Mouse (Mus musculus) testis, adult 10 weeks (tissue): ENCODE data around the gene Cd207. TPM values are rescaled to one million over a fixed set of nuclear protein-coding genes. Genes with fewer than 3 reads are reported as not detected.

Source experiments
- polyA plus RNA-seq: library from polyadenylated mRNA; stranded (reverse); fragments of 350-450 nt; fragmentation: Illumina TruSeq; extraction: RNeasy Lipid Tissue Mini Kit (QIAGEN cat#74804); gene quantifications from one replicate; pipeline ENCODE4 v1.2.3, GENCODE M21; 2014; ENCODE audit warnings: low read depth, low replicate concordance

Gene Cd207
- polyA plus RNA-seq: not detected

GRCm38 (mm10) chr6:83677757-83678156, at the start of gene Cd207:
Cd207 (minus strand) TSS chr6:83677857.

GRCm38 (mm10) chr6:83711067-83711675, 33.5 kb upstream of the Cd207 start, which contains the start of gene Vax2:
Vax2 (plus strand) TSS chr6:83711264.

GRCm38 (mm10) chr6:83656087-83656486, 21.6 kb downstream of the Cd207 start, which contains the start of gene Clec4f:
Clec4f (minus strand) TSS chr6:83656187.

Other genes starting within 250 kb of the Cd207 start
- 1.0 TPM for gene Tet3, start 218.8 kb downstream of the Cd207 start, polyA plus RNA-seq
- gene Dguok, start 170.9 kb downstream of the Cd207 start, polyA plus RNA-seq: 8.1 TPM
- 130 TPM for gene Actg2, start 141.6 kb downstream of the Cd207 start, polyA plus RNA-seq
- gene Stambp, start 105.1 kb downstream of the Cd207 start, polyA plus RNA-seq: 140 TPM
- gene Clec4f, start 21.7 kb downstream of the Cd207 start, polyA plus RNA-seq: not detected
- gene Vax2, start 33.4 kb upstream of the Cd207 start, polyA plus RNA-seq: not detected
- gene Atp6v1b1, start 65.1 kb upstream of the Cd207 start, polyA plus RNA-seq: 3.1 TPM
- gene Ankrd53, start 84.8 kb upstream of the Cd207 start, polyA plus RNA-seq: 15.4 TPM
- gene Tex261, start 98.0 kb upstream of the Cd207 start, polyA plus RNA-seq: 11.0 TPM
- 18.6 TPM for gene Nagk, start 117.1 kb upstream of the Cd207 start, polyA plus RNA-seq
- 54.5 TPM for gene Paip2b, start 153.9 kb upstream of the Cd207 start, polyA plus RNA-seq
- gene Zfp638, start 189.3 kb upstream of the Cd207 start, polyA plus RNA-seq: 146 TPM